Mouse (Mus musculus) heart, embryonic 13.5 days (tissue): ENCODE data around the gene Tmem88b. TPM values are rescaled to one million over a fixed set of nuclear protein-coding genes. Genes with fewer than 3 reads are reported as not detected.
A peak's percentile ranks its signal among the peaks of the same experiment; 100 is the strongest.

Source experiments
- ATAC-seq: fragments of 200-750 bp; cut with Nextera tagmentation; 2 replicates; pipeline ENCODE4 v1.8.0; 2017; ENCODE audit warnings: moderate TSS enrichment; ENCODE audit not compliant: insufficient number of reproducible peaks, low FRiP score, low TSS enrichment; ENCODE audit errors: extremely low read depth
- H3K27ac ChIP-seq: fragments of 300-500 bp; sonication (generic); replicated peaks from 2 replicates; pipeline ENCODE4 v1.5.1; 2015; ENCODE audit warnings: moderate library complexity, mild to moderate bottlenecking, inconsistent platforms
- H3K27me3 ChIP-seq: fragments of 300-500 bp; sonication (generic); replicated peaks from 2 replicates; pipeline ENCODE4 v1.6.1; 2015; ENCODE audit warnings: mild to moderate bottlenecking, inconsistent platforms
- H3K36me3 ChIP-seq: fragments of 300-500 bp; sonication (generic); 2 replicates; pipeline ENCODE4 v1.6.1; 2015; ENCODE audit warnings: mild to moderate bottlenecking, inconsistent platforms
- H3K4me1 ChIP-seq: fragments of 300-500 bp; sonication (generic); 2 replicates; pipeline ENCODE4 v1.6.1; 2015; ENCODE audit warnings: inconsistent platforms
- H3K4me2 ChIP-seq: fragments of 300-500 bp; sonication (generic); 2 replicates; pipeline ENCODE4 v1.6.1; 2015; ENCODE audit warnings: inconsistent platforms, mild to moderate bottlenecking, moderate library complexity
- H3K4me3 ChIP-seq: fragments of 300-500 bp; sonication (generic); 2 replicates; pipeline ENCODE4 v1.5.1; 2015; ENCODE audit warnings: moderate library complexity, mild to moderate bottlenecking, inconsistent platforms
- H3K9ac ChIP-seq: fragments of 300-500 bp; sonication (generic); 2 replicates; pipeline ENCODE4 v1.6.1; 2015; ENCODE audit warnings: inconsistent platforms, mild to moderate bottlenecking, moderate library complexity
- H3K9me3 ChIP-seq: fragments of 300-500 bp; sonication (generic); 2 replicates; pipeline ENCODE4 v1.6.1; 2016; ENCODE audit warnings: inconsistent platforms
- WGBS: fragments of 180-500 bp; shearing (Covaris S2); methylation state at CpG from one replicate; pipeline ENCODE4 v1.1.7; 2015; ENCODE audit warnings: mixed read lengths; 5-methylcytosine and 5-hydroxymethylcytosine counted together
- polyA plus RNA-seq: library from polyadenylated mRNA; unstranded; fragments of >200 nt; fragmentation: Nextera tagmentation; extraction: Ambion mirVana; gene quantifications from 2 replicates; pipeline ENCODE4 v1.2.1, GENCODE M21; 2015

Gene Tmem88b
- polyA plus RNA-seq, 1 experiment from 2014 or later: 4.2 TPM

- WGBS: 64% methylated on average over 3 of the region's 3 CpGs
- ATAC-seq: no peak
- no peak overlapping the region for H3K27ac ChIP-seq
Measured at GRCm38 (mm10) chr4:155788300-155788699, 2.6 kb upstream of the Tmem88b start.

GRCm38 (mm10) chr4:155785246-155785645 is 428 bp downstream of the Tmem88b start:
- Histone ChIP-seq H3K4me1 (peaks cover 30% of the 10 kb centered on the region), H3K27ac (peak overlapping the region; percentile 81), H3K9ac (peak overlapping the region; percentile 91), H3K4me3 (peak overlapping the region; percentile 37), H3K27me3 (0 out of 2 replicates have a peak, but pooled peaks cover under 1% of the 10 kb centered on the region), H3K4me2 (peak overlapping the region; percentile 83), H3K9me3 (no peaks in the 10 kb centered on the region), H3K36me3 (no peaks in the 10 kb centered on the region)
- WGBS: 62% methylated on average over 10 of the region's 10 CpGs
- ATAC-seq: no peak

More at GRCm38 (mm10) chr4:155788300-155788699, 2.6 kb upstream of the Tmem88b start:
- Histone ChIP-seq H3K9ac (no peak overlapping the region), H3K27me3 (peaks cover 25% of the 10 kb centered on the region; the same call in 1 of the 2 replicates), H3K4me2 (no peak overlapping the region), H3K36me3 (no peaks in the 10 kb centered on the region), H3K9me3 (no peaks in the 10 kb centered on the region), H3K4me3 (no peak overlapping the region), H3K4me1 (peaks cover 19% of the 10 kb centered on the region)

DNA sequence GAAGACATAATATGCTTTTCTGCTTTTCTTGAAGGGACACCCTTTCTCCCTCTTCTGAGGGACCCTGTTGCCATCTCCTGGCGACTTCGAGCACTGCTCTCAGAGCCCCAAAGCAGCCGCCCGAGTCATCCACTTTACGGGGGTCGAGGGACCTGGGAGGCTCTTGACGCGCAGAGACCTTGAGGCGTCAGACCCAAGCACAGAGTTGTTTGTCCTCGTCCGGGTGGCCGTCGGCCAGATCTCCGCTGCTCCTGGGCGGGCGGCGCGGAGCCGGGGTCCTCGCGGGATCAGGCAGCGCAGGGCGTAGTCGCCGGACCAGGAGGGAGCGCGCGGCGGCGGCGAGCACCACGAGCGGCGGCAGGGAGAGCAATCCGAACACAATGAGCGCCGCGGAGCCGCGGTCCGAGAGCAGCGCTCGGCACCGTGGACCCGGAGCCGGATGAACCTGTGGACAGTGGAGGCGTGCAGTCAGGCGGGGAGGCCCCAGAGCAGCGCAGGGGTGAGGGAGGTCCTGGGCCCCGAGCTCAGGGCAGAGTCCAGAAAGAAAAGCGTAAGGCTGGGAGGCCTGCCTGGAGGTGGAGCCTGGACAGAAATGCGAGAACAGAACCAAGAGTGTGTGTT is 1.5 kb downstream of the Tmem88b start:
- H3K27me3 ChIP-seq: no peaks in the 10 kb centered on the region
- peak overlapping the region; percentile 83 for H3K4me2 ChIP-seq
- WGBS: under 1% methylated on average over 50 of the region's 52 CpGs
- H3K4me1 ChIP-seq: peaks cover 36% of the 10 kb centered on the region
- H3K4me3 ChIP-seq: peak overlapping the region; percentile 74
- peak overlapping the region; percentile 79 for H3K27ac ChIP-seq
- no peaks in the 10 kb centered on the region for H3K9me3 ChIP-seq
- peak; percentile 67; the same call in 1 of the 2 replicates for ATAC-seq
- peak overlapping the region; percentile 91 for H3K9ac ChIP-seq
- no peaks in the 10 kb centered on the region for H3K36me3 ChIP-seq

DNA sequence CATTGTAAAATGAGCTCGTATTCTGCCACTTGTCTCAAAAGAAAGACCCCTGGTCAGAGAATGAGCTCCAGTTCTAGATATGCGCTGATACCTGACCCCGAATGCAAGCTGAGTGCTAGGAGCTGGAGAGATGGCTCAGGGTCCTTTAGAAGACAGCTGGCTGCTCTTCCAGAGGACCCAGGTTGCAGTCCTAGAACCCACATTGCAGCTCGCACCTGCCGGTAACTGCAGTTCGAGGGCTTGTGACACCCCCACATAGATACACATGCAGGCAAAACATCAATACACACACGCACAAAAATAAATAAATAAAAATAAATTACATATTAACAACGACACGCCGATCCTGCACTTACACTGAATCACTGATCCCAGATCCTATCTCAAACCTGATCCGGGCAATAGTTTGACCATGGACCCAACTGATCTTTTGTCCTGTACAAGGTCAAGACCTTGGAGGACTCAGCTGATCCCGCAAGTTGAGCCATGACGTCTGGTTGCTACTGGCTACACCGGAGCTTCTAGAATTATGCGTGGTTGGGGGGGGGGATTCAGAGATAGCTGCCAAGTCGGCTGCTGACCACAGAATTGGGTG is 2.1 kb downstream of the Tmem88b start:
- Histone ChIP-seq H3K4me2 (peak overlapping the region; percentile 83), H3K36me3 (no peaks in the 10 kb centered on the region), H3K9ac (peak overlapping the region; percentile 91), H3K9me3 (no peaks in the 10 kb centered on the region), H3K4me1 (peaks cover 39% of the 10 kb centered on the region), H3K27ac (peak overlapping the region; percentile 79), H3K4me3 (peak overlapping the region; percentile 74), H3K27me3 (no peaks in the 10 kb centered on the region)
- WGBS: 35% methylated on average over 16 of the region's 16 CpGs
- ATAC-seq: no peak

GRCm38 (mm10) chr4:155780895-155781294 is 4.8 kb downstream of the Tmem88b start:
- H3K36me3 ChIP-seq: no peaks in the 10 kb centered on the region
- H3K9me3 ChIP-seq: no peaks in the 10 kb centered on the region
- H3K27ac ChIP-seq: peak overlapping the region; percentile 8; the same call in 1 of the 2 replicates
- WGBS: 24% methylated on average over 6 of the region's 6 CpGs
- no peak overlapping the region for H3K4me2 ChIP-seq
- H3K27me3 ChIP-seq: no peaks in the 10 kb centered on the region
- no peak overlapping the region for H3K4me3 ChIP-seq
- 0 out of 2 replicates have a peak overlapping the region, but pooled peaks have one; percentile 9 for H3K9ac ChIP-seq
- ATAC-seq: no peak
- peaks cover 60% of the 10 kb centered on the region for H3K4me1 ChIP-seq

DNA sequence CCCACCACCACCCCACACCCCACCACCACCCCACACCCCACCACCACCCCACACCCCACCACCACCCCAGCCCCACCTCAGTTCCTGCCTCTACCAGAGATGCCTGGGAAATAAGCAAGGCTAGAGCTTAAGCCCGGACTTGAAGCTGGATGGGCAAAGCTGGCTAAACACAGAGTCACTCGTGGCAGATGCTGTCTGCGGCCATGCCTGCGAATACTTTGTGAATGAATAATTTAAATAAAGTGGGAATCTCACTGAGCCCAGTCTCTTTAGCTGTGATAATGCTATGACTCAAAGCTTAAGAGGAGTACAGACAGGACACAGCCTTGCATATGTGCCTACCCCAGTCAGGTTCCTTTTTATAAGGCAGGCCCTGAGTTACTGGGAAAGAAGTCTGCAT is 6.2 kb downstream of the Tmem88b start:
- no peak overlapping the region for H3K9ac ChIP-seq
- peaks cover 8% of the 10 kb centered on the region; the same call in 1 of the 2 replicates for H3K27me3 ChIP-seq
- no peak overlapping the region for H3K4me3 ChIP-seq
- no peak overlapping the region for H3K4me2 ChIP-seq
- no peak overlapping the region for H3K27ac ChIP-seq
- ATAC-seq: no peak
- H3K9me3 ChIP-seq: no peaks in the 10 kb centered on the region
- 79% methylated on average over 4 of the region's 4 CpGs for WGBS
- no peaks in the 10 kb centered on the region for H3K36me3 ChIP-seq
- H3K4me1 ChIP-seq: peaks cover 63% of the 10 kb centered on the region

DNA sequence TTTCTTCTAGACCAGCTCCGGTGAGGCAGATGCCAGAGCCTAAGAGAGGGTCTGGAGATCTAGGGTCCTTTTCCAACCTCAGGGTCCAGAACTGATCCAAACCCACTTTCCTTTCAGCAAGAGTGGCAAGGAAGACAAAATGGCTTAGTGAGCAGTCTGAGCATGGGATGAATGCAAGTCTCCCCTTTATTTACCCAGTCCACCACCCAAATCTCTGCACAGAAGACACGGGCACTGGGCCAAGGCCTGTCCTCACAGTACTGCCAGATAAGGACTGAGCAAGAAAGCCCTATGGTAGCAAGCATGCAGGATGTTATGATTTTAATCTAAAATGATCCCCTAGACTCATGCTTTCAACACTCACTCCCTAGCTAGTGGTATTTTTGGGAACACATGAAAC is 7.9 kb downstream of the Tmem88b start:
- peaks cover 22% of the 10 kb centered on the region for H3K27me3 ChIP-seq
- H3K9ac ChIP-seq: peak overlapping the region; percentile 28; the same call in 1 of the 2 replicates
- H3K36me3 ChIP-seq: no peaks in the 10 kb centered on the region
- H3K9me3 ChIP-seq: no peaks in the 10 kb centered on the region
- no peak for ATAC-seq
- no peak overlapping the region for H3K4me3 ChIP-seq
- H3K4me1 ChIP-seq: peaks cover 65% of the 10 kb centered on the region
- 40% methylated on average over 2 of the region's 2 CpGs for WGBS
- no peak overlapping the region for H3K4me2 ChIP-seq
- peak overlapping the region; percentile 56; the same call in 1 of the 2 replicates for H3K27ac ChIP-seq

- no peak overlapping the region for H3K4me2 ChIP-seq
- peak overlapping the region; percentile 56; the same call in 1 of the 2 replicates for H3K27ac ChIP-seq
- no peaks in the 10 kb centered on the region for H3K9me3 ChIP-seq
- H3K4me3 ChIP-seq: no peak overlapping the region
- no peaks in the 10 kb centered on the region for H3K36me3 ChIP-seq
- 47% methylated on average over 2 of the region's 2 CpGs for WGBS
- peaks cover 32% of the 10 kb centered on the region for H3K27me3 ChIP-seq
- ATAC-seq: no peak
- H3K9ac ChIP-seq: no peak overlapping the region
- H3K4me1 ChIP-seq: peaks cover 65% of the 10 kb centered on the region
Measured at GRCm38 (mm10) chr4:155776704-155777335, 8.9 kb downstream of the Tmem88b start.

GRCm38 (mm10) chr4:155775855-155776254 is 9.8 kb downstream of the Tmem88b start:
- Histone ChIP-seq H3K27ac (peak overlapping the region; percentile 61), H3K27me3 (peaks cover 42% of the 10 kb centered on the region), H3K4me3 (no peak overlapping the region), H3K4me2 (no peak overlapping the region), H3K9ac (no peak overlapping the region), H3K36me3 (no peaks in the 10 kb centered on the region), H3K9me3 (no peaks in the 10 kb centered on the region), H3K4me1 (peaks cover 60% of the 10 kb centered on the region)
- ATAC-seq: no peak
- whole genome bisulfite sequencing: 47% methylated on average over 3 of the region's 3 CpGs

DNA sequence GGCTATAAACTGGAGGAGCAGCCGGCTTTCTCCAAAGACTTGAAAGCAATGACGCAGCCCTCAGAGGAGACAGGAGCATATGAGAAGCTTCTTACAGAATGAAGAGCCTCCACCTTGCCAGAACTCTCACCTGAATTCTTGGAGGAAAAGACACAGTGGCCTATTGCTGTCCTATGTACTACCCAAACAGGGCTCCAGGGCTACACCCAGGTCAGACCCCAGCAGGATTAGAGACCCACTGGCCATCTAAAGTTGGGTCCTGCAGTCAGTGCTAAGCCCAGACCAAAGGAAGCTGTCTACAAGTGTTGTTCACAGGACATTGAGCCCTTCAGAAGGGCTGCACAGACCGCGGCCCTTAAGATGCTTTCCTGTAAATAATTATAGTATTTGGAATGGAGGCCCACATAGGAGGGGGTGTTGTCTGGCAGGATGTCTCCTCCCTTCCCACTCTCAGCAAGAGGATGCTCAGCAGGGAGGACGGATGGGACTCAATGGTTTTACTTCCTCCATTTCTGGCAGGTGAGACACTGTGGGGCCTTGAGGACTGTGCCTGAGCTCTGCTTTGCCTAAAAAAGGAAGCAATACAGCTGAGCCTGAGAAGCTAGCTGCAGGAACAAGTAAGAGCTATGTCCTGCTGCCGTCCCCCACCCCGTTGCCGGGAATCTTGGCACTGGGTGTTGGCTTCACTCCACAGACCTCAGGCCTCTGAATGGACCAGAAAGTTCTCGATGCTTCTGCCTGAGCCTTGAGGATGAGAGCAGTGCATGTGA is 10.5 kb downstream of the Tmem88b start:
- peak overlapping the region; percentile 74 for H3K9ac ChIP-seq

DNA sequence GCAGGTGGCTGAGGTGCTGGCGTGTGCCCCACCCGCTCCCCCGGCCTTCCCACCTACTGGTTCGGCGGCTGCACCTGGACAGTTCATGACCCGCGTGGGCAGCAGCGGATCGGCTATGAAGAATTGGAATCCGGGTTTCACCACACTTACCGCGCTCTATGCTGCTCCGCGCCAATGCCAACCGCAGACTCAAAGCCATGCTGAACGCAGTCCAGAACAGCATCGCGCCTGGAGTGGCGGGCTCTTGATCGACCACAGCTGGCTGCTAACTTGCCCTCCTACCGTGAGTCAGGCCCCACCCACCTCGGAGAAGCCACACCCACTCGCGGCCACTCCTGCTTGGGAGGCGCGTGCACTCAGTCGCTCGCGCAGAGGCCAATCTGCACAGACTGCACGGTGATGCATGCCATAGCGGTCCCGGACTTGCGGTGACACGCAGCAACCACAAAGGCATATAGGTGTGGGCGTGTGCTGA is 11.4 kb downstream of the Tmem88b start, which contains the start of gene Vwa1:
Gene Vwa1 (minus strand): TSS at position 419 of the 475 bp plus-strand sequence.
- Histone ChIP-seq H3K4me3 (peak within 1 kb of the TSS; percentile 50), H3K9ac (peak within 1 kb of the TSS; percentile 74), H3K4me1 (peaks cover 57% of the 10 kb centered on the region), H3K4me2 (peak within 1 kb of the TSS; percentile 78), H3K27me3 (peaks cover 46% of the 10 kb centered on the region), H3K36me3 (no peaks in the 10 kb centered on the region), H3K27ac (peak within 1 kb of the TSS; percentile 61), H3K9me3 (no peaks in the 10 kb centered on the region)
- peak; percentile 49; the same call in 1 of the 2 replicates for ATAC-seq
- 1% methylated on average over 35 of the region's 35 CpGs for WGBS

More for the DNA sequence above, 10.5 kb downstream of the Tmem88b start:
- WGBS: 48% methylated on average over 9 of the region's 9 CpGs
- Histone ChIP-seq H3K4me2 (peak overlapping the region; percentile 78), H3K9me3 (no peaks in the 10 kb centered on the region), H3K4me1 (peaks cover 58% of the 10 kb centered on the region), H3K27ac (peak overlapping the region; percentile 61), H3K4me3 (peak overlapping the region; percentile 50), H3K27me3 (peaks cover 46% of the 10 kb centered on the region), H3K36me3 (no peaks in the 10 kb centered on the region)
- no peak for ATAC-seq
